Mouse (Mus musculus): ENCODE data around the gene Bcl2. TPM values are rescaled to one million over a fixed set of nuclear protein-coding genes. Genes with fewer than 3 reads are reported as not detected.

Gene Bcl2
- total RNA-seq, 1 experiment from 2014 or later = 6.0 TPM

GRCm38 (mm10) chr1:106507556-106507955 lies 206.5 kb downstream of the Bcl2 start:
- no peak for DNase-seq

- DNase-seq = no peak
Measured at GRCm38 (mm10) chr1:106503910-106504309, 210.2 kb downstream of the Bcl2 start.

DNA sequence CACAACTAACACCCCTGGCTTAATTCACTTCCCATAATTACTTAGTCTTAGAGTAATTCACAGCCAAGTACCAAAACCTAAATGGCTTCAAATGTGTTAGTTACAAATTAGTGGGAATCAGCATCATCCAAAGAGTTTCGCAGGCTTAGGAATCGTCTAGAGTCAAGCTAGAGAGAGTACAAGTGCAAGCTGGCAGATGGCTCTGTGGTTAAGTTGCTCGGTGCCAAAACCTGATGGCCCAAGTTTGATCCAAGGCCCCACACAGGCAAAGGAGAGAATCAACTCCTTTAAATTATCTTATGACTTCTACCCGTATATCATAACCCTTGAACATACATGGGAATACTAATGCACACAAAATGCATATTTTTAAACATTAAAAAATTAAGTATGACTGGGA lies 210.7 kb downstream of the Bcl2 start:
- no peak for DNase-seq

GRCm38 (mm10) chr1:106497999-106498398 lies 216.1 kb downstream of the Bcl2 start:
- no peak for DNase-seq

Small RNAs within 50 kb of the gene (microRNA-seq; reads per million reads assigned to microRNA genes)
- gene Mir3473f = 0 reads per million in 2 experiments

Other genes starting within 250 kb of the Bcl2 start
- gene Kdsr, start 45.5 kb upstream of the Bcl2 start, total RNA-seq (2021) = 27.7 and 29.2 TPM in 2 replicates
- gene Vps4b, start 82.5 kb upstream of the Bcl2 start, total RNA-seq (2021) = 87.3 and 92.2 TPM in 2 replicates
- gene Serpinb5, start 146.9 kb upstream of the Bcl2 start, total RNA-seq (2021) = not detected in 2 replicates
- gene Serpinb12, start 220.2 kb upstream of the Bcl2 start, total RNA-seq (2021) = not detected in 2 replicates

Data from adrenal gland, postnatal 14 days (tissue).